Mouse (Mus musculus) stomach, embryonic 16.5 days (tissue): Measurements from ENCODE around the gene Ntrk2. TPM values are rescaled to one million over a fixed set of nuclear protein-coding genes. Genes with fewer than 3 reads are reported as not detected.

Experiments used
- ATAC-seq: fragments of 200-750 bp; cut with Nextera tagmentation; 2 replicates; pipeline ENCODE4 v1.8.0; 2017; ENCODE audit warnings: moderate number of reproducible peaks, moderate TSS enrichment; ENCODE audit not compliant: insufficient read depth, low FRiP score
- H3K27ac ChIP-seq: fragments of 300-500 bp; sonication (generic); 2 replicates; pipeline ENCODE4 v1.5.1; 2014; ENCODE audit warnings: low read length
- H3K27me3 ChIP-seq: fragments of 300-500 bp; sonication (generic); 2 replicates; pipeline ENCODE4 v1.6.1; 2014; ENCODE audit warnings: low read length, control low read depth, mixed read lengths; ENCODE audit not compliant: control insufficient read depth, insufficient read depth
- H3K36me3 ChIP-seq: fragments of 300-500 bp; sonication (generic); 2 replicates; pipeline ENCODE4 v1.6.1; 2014; ENCODE audit warnings: low read length; ENCODE audit not compliant: control insufficient read depth, insufficient read depth
- H3K4me1 ChIP-seq: fragments of 300-500 bp; sonication (generic); 2 replicates; pipeline ENCODE4 v1.6.1; 2014; ENCODE audit warnings: low read length, control low read depth, mixed read lengths; ENCODE audit not compliant: control insufficient read depth, insufficient read depth
- H3K4me2 ChIP-seq: fragments of 300-500 bp; sonication (generic); 2 replicates; pipeline ENCODE4 v1.6.1; 2014; ENCODE audit warnings: low read depth, low read length, mixed read lengths
- H3K4me3 ChIP-seq: fragments of 300-500 bp; sonication (generic); replicated peaks from 2 replicates; pipeline ENCODE4 v1.5.1; 2014; ENCODE audit warnings: mild to moderate bottlenecking, low read length
- H3K9ac ChIP-seq: fragments of 300-500 bp; sonication (generic); 2 replicates; pipeline ENCODE4 v1.6.1; 2014; ENCODE audit warnings: low read length
- H3K9me3 ChIP-seq: fragments of 300-500 bp; sonication (generic); replicated peaks from 2 replicates; pipeline ENCODE4 v1.6.1; 2016; ENCODE audit warnings: low read length, control low read depth; ENCODE audit not compliant: control insufficient read depth
- WGBS: fragments of 180-500 bp; shearing (Covaris S2); extraction: QIAGEN DNeasy Blood & Tissue Kit; methylation state at CpG from one replicate; pipeline ENCODE4 v1.1.7; 2014; 5-methylcytosine and 5-hydroxymethylcytosine counted together
- polyA plus RNA-seq: library from polyadenylated mRNA; unstranded; fragments of >200 nt; fragmentation: Nextera tagmentation; extraction: Ambion mirVana; gene quantifications from 2 replicates; pipeline ENCODE4 v1.2.1, GENCODE M21; 2015

Gene Ntrk2
- polyA plus RNA-seq, 1 experiment from 2014 or later: 8.0 TPM

GRCm38 (mm10) chr13:58924486-58924885 is 118.1 kb downstream of the Ntrk2 start:
- Histone ChIP-seq H3K27me3 (no peaks in the 10 kb centered on the region), H3K36me3 (no peaks in the 10 kb centered on the region), H3K4me2 (no peak overlapping the region), H3K27ac (no peak overlapping the region), H3K9ac (no peak overlapping the region), H3K4me1 (no peaks in the 10 kb centered on the region), H3K9me3 (no peaks in the 10 kb centered on the region), H3K4me3 (no peak overlapping the region)
- WGBS: 71% methylated on average over 3 of the region's 3 CpGs
- ATAC-seq: no peak

GRCm38 (mm10) chr13:58927186-58927585 is 120.8 kb downstream of the Ntrk2 start:
- Histone ChIP-seq H3K27me3 (no peaks in the 10 kb centered on the region), H3K9me3 (no peaks in the 10 kb centered on the region), H3K27ac (no peak overlapping the region), H3K9ac (no peak overlapping the region), H3K4me3 (no peak overlapping the region), H3K4me1 (no peaks in the 10 kb centered on the region), H3K4me2 (no peak overlapping the region), H3K36me3 (no peaks in the 10 kb centered on the region)
- no peak for ATAC-seq
- WGBS: 95% methylated on average over 3 of the region's 3 CpGs

GRCm38 (mm10) chr13:58927656-58928226 is 121.4 kb downstream of the Ntrk2 start:
- no peak for ATAC-seq
- Histone ChIP-seq H3K4me1 (no peaks in the 10 kb centered on the region), H3K9me3 (no peaks in the 10 kb centered on the region), H3K27ac (no peak overlapping the region), H3K36me3 (no peaks in the 10 kb centered on the region), H3K4me3 (no peak overlapping the region), H3K4me2 (no peak overlapping the region), H3K27me3 (no peaks in the 10 kb centered on the region), H3K9ac (no peak overlapping the region)
- WGBS: 61% methylated on average over 16 of the region's 16 CpGs

- no peaks in the 10 kb centered on the region for H3K9me3 ChIP-seq
- H3K4me3 ChIP-seq: no peak overlapping the region
- H3K27ac ChIP-seq: no peak overlapping the region
- no peak overlapping the region for H3K4me2 ChIP-seq
- H3K4me1 ChIP-seq: no peaks in the 10 kb centered on the region
- H3K9ac ChIP-seq: no peak overlapping the region
- WGBS: 88% methylated on average over 15 of the region's 15 CpGs
- no peak for ATAC-seq
- H3K36me3 ChIP-seq: no peaks in the 10 kb centered on the region
- no peaks in the 10 kb centered on the region for H3K27me3 ChIP-seq
Observed at GRCm38 (mm10) chr13:58928668-58929436, 122.5 kb downstream of the Ntrk2 start.

- Histone ChIP-seq H3K36me3 (no peaks in the 10 kb centered on the region), H3K9ac (no peak overlapping the region), H3K4me3 (no peak overlapping the region), H3K9me3 (no peaks in the 10 kb centered on the region), H3K4me2 (no peak overlapping the region), H3K27ac (no peak overlapping the region), H3K4me1 (no peaks in the 10 kb centered on the region), H3K27me3 (no peaks in the 10 kb centered on the region)
- ATAC-seq: no peak
- 69% methylated on average over 1 of the region's 1 CpGs for WGBS
Observed at GRCm38 (mm10) chr13:58930161-58930560, 123.8 kb downstream of the Ntrk2 start.

- WGBS: 65% methylated on average over 4 of the region's 4 CpGs
- Histone ChIP-seq H3K9ac (no peak overlapping the region), H3K36me3 (no peaks in the 10 kb centered on the region), H3K9me3 (no peaks in the 10 kb centered on the region), H3K4me1 (no peaks in the 10 kb centered on the region), H3K4me2 (no peak overlapping the region), H3K4me3 (no peak overlapping the region), H3K27me3 (no peaks in the 10 kb centered on the region), H3K27ac (no peak overlapping the region)
- ATAC-seq: no peak
Observed at GRCm38 (mm10) chr13:58933126-58933525, 126.8 kb downstream of the Ntrk2 start.

GRCm38 (mm10) chr13:58934576-58935110 is 128.3 kb downstream of the Ntrk2 start:
- H3K9ac ChIP-seq: no peak overlapping the region
- H3K36me3 ChIP-seq: no peaks in the 10 kb centered on the region
- WGBS: 82% methylated on average over 3 of the region's 3 CpGs
- H3K27ac ChIP-seq: no peak overlapping the region
- no peak overlapping the region for H3K4me3 ChIP-seq
- H3K4me1 ChIP-seq: no peaks in the 10 kb centered on the region
- no peak overlapping the region for H3K4me2 ChIP-seq
- ATAC-seq: no peak
- no peaks in the 10 kb centered on the region for H3K27me3 ChIP-seq
- no peaks in the 10 kb centered on the region for H3K9me3 ChIP-seq

- no peaks in the 10 kb centered on the region for H3K36me3 ChIP-seq
- no peak overlapping the region for H3K27ac ChIP-seq
- H3K4me2 ChIP-seq: no peak overlapping the region
- no peaks in the 10 kb centered on the region for H3K9me3 ChIP-seq
- H3K4me3 ChIP-seq: no peak overlapping the region
- ATAC-seq: no peak
- no peaks in the 10 kb centered on the region for H3K27me3 ChIP-seq
- WGBS: 20% methylated on average over 8 of the region's 8 CpGs
- H3K9ac ChIP-seq: no peak overlapping the region
- H3K4me1 ChIP-seq: no peaks in the 10 kb centered on the region
Observed at GRCm38 (mm10) chr13:58935956-58936495, 129.7 kb downstream of the Ntrk2 start.

GRCm38 (mm10) chr13:58937884-58938283 is 131.5 kb downstream of the Ntrk2 start:
- Histone ChIP-seq H3K4me3 (no peak overlapping the region), H3K27ac (no peak overlapping the region), H3K9ac (no peak overlapping the region), H3K27me3 (no peaks in the 10 kb centered on the region), H3K9me3 (no peaks in the 10 kb centered on the region), H3K36me3 (no peaks in the 10 kb centered on the region), H3K4me1 (no peaks in the 10 kb centered on the region), H3K4me2 (no peak overlapping the region)
- ATAC-seq: no peak
- WGBS: 93% methylated on average over 12 of the region's 12 CpGs
